8 mouse cellular contexts compared by ENCODE assay signal in genomic region chr12:111165146-111165812, GRCm38 (mm10). TPM values are rescaled to one million over a fixed set of nuclear protein-coding genes. Genes with fewer than 3 reads are reported as not detected.
DNase-seq lines count a peak whose midpoint lies in the region; ATAC-seq and TF ChIP-seq lines count a peak whose summit lies in the region.

No protein-coding gene starts in this region.

- peak; percentile 75 for TF ChIP-seq CTCF in bone marrow, adult 2 months (IDR thresholded peaks at IDR 0.05; ENCODE audit: control insufficient read depth, insufficient read depth, low read length)

- no peaks in the 10 kb centered on the region for H3K9me3 ChIP-seq in hindbrain, embryonic 11.5 days (ENCODE audit: control insufficient read depth, low read length)
- H3K9me3 ChIP-seq in limb, embryonic 12.5 days, result no peaks in the 10 kb centered on the region
- no peaks in the 10 kb centered on the region for H3K9me3 ChIP-seq in midbrain, embryonic 11.5 days (ENCODE audit: control insufficient read depth, low read length)

- H3K4me1 ChIP-seq in bone marrow, adult 2 months (ENCODE audit: control insufficient read depth, insufficient read depth, low read length), result peaks cover 11% of the 10 kb centered on the region
- H3K4me1 ChIP-seq in hindbrain, embryonic 11.5 days (replicated peaks; ENCODE audit: control insufficient read depth, insufficient read depth, low read length), result peaks cover 17% of the 10 kb centered on the region
- H3K4me1 ChIP-seq in limb, embryonic 12.5 days (replicated peaks), result peaks cover 25% of the 10 kb centered on the region
- peaks cover 35% of the 10 kb centered on the region for H3K4me1 ChIP-seq in midbrain, embryonic 11.5 days (ENCODE audit: control insufficient read depth, insufficient read depth, low read length)

- H3K4me2 ChIP-seq in hindbrain, embryonic 11.5 days (replicated peaks; ENCODE audit: low read depth, low read length), result no peak overlapping the region; the same call in 1 of the 2 replicates
- H3K4me2 ChIP-seq in limb, embryonic 12.5 days, result peak overlapping the region; percentile 90
- H3K4me2 ChIP-seq in midbrain, embryonic 11.5 days, result 0 out of 2 replicates have a peak overlapping the region, but pooled peaks have one; percentile 39

- peak overlapping the region; percentile 97 for H3K27ac ChIP-seq in bone marrow, adult 2 months (ENCODE audit: control insufficient read depth, insufficient read depth, low read depth, low read length, poor library complexity)
- peak overlapping the region; percentile 86 for H3K27ac ChIP-seq in hindbrain, embryonic 11.5 days (ENCODE audit: low read depth, low read length)
- H3K27ac ChIP-seq in limb, embryonic 12.5 days, result peak overlapping the region; percentile 78
- peak overlapping the region; percentile 76 for H3K27ac ChIP-seq in midbrain, embryonic 11.5 days (ENCODE audit: low read depth, low read length)

- peak overlapping the region; percentile 67 for H3K4me3 ChIP-seq in bone marrow, adult 2 months (replicated peaks; ENCODE audit: control insufficient read depth, low read depth, low read length)
- peak overlapping the region; percentile 78; the same call in 1 of the 2 replicates for H3K4me3 ChIP-seq in hindbrain, embryonic 11.5 days (ENCODE audit: low read depth, low read length)
- H3K4me3 ChIP-seq in limb, embryonic 12.5 days (replicated peaks), result peak overlapping the region; percentile 85
- peak overlapping the region; percentile 83; the same call in 1 of the 2 replicates for H3K4me3 ChIP-seq in midbrain, embryonic 11.5 days (ENCODE audit: low read depth, low read length)

- H3K27me3 ChIP-seq in hindbrain, embryonic 11.5 days (ENCODE audit: control insufficient read depth, insufficient read depth, low read length), result no peaks in the 10 kb centered on the region
- no peaks in the 10 kb centered on the region for H3K27me3 ChIP-seq in limb, embryonic 12.5 days
- no peaks in the 10 kb centered on the region for H3K27me3 ChIP-seq in midbrain, embryonic 11.5 days (ENCODE audit: control insufficient read depth, insufficient read depth, low read length)

- 46% methylated on average over 10 of the region's 10 CpGs for WGBS in bone marrow, adult 2 months
- WGBS in hindbrain, embryonic 11.5 days, result 68% methylated on average over 10 of the region's 10 CpGs
- WGBS in limb, embryonic 12.5 days, result 68% methylated on average over 10 of the region's 10 CpGs
- WGBS in midbrain, embryonic 11.5 days, result 69% methylated on average over 10 of the region's 10 CpGs

- peak overlapping the region; percentile 17; the same call in 1 of the 2 replicates for H3K9ac ChIP-seq in hindbrain, embryonic 11.5 days (ENCODE audit: low read depth, low read length)
- H3K9ac ChIP-seq in limb, embryonic 12.5 days (replicated peaks), result peak overlapping the region; percentile 89; the same call in 1 of the 2 replicates
- H3K9ac ChIP-seq in midbrain, embryonic 11.5 days (ENCODE audit: low read length), result peak overlapping the region; percentile 89; the same call in 1 of the 2 replicates

- no peaks in the 10 kb centered on the region for H3K36me3 ChIP-seq in hindbrain, embryonic 11.5 days (ENCODE audit: control insufficient read depth, insufficient read depth, low read length)
- H3K36me3 ChIP-seq in limb, embryonic 12.5 days, result peaks cover 3% of the 10 kb centered on the region; the same call in 1 of the 2 replicates
- H3K36me3 ChIP-seq in midbrain, embryonic 11.5 days (ENCODE audit: control insufficient read depth, insufficient read depth, low read length), result no peaks in the 10 kb centered on the region

- no peak for TF ChIP-seq POLR2A in bone marrow, adult 2 months (IDR thresholded peaks at IDR 0.05; ENCODE audit: borderline replicate concordance, control insufficient read depth, low read depth, low read length)

- DNase-seq in adrenal gland, adult 2 months, result peak; percentile 56
- no peak for DNase-seq in adrenal gland, postnatal 10 days
- DNase-seq in hindbrain, embryonic 11.5 days (ENCODE audit: low spot score), result peak; percentile 60
- DNase-seq in midbrain, embryonic 11.5 days (ENCODE audit: low spot score, missing footprints), result peak; percentile 93
- peak; percentile 56 to 78 for DNase-seq in spleen, postnatal 4 days (ENCODE audit: low spot score in 2 of 2)

- ATAC-seq in erythroblast, adult 5-6 weeks (replicated peaks; ENCODE audit: low FRiP score, poor library complexity, severe bottlenecking), result 0 out of 2 replicates have a peak, but pooled peaks have one; percentile 18
- ATAC-seq in hindbrain, embryonic 11.5 days (ENCODE audit: low FRiP score), result peak; percentile 10
- peak; percentile 46 for ATAC-seq in limb, embryonic 12.5 days (ENCODE audit: insufficient number of reproducible peaks, insufficient read depth, low FRiP score, low TSS enrichment, low read depth)
- ATAC-seq in midbrain, embryonic 11.5 days (ENCODE audit: low FRiP score), result peak; percentile 20

RNA-seq across cellular contexts. Expression of gene Traf3, which starts 0.9 kb away (rescaled TPM):
- total RNA-seq in adrenal gland, adult 2 months (2021), result 10 to 100 TPM; 25.7 to 35.6 TPM
- 22.7 and 23.3 TPM in 2 replicates for polyA plus RNA-seq in adrenal gland, adult 2 months (2012; rRNA removed)
- 10 to 100 TPM; 17.9 to 22.5 TPM for total RNA-seq in adrenal gland, postnatal 10 days (2021)
- polyA plus RNA-seq in bone marrow, adult 2 months (2011; ENCODE audit: insufficient read depth, insufficient read length, low replicate concordance, missing spikeins), result 2.4 and 9.2 TPM in 2 replicates
- total RNA-seq in erythroblast, adult 5-6 weeks (2015; ENCODE audit: low replicate concordance), result 3.1 and 3.3 TPM in 2 replicates
- total RNA-seq in erythroblast, adult 5-6 weeks (2017; ENCODE audit: low replicate concordance), result 2.6 and 4.3 TPM in 2 replicates
- polyA plus RNA-seq in hindbrain, embryonic 11.5 days (2014; fragmentation: Nextera tagmentation; extraction: Ambion mirVana), result 11.4 and 16.2 TPM in 2 replicates
- polyA plus RNA-seq in limb, embryonic 12.5 days (2016; fragmentation: Nextera tagmentation; extraction: Ambion mirVana), result 13.8 and 14.1 TPM in 2 replicates
- polyA plus RNA-seq in midbrain, embryonic 11.5 days (2014; fragmentation: Nextera tagmentation; extraction: Ambion mirVana), result 11.6 and 14.0 TPM in 2 replicates

RNA-seq across cellular contexts. Expression of gene 4930595D18Rik, which starts 19.0 kb away (rescaled TPM):
- total RNA-seq in adrenal gland, adult 2 months (2021), result not detected
- not detected in 2 replicates for polyA plus RNA-seq in adrenal gland, adult 2 months (2012; rRNA removed)
- total RNA-seq in adrenal gland, postnatal 10 days (2021), result not detected
- not detected in 2 replicates for polyA plus RNA-seq in bone marrow, adult 2 months (2011; ENCODE audit: insufficient read depth, insufficient read length, low replicate concordance, missing spikeins)
- not detected in 2 replicates for total RNA-seq in erythroblast, adult 5-6 weeks (2015; ENCODE audit: low replicate concordance)
- total RNA-seq in erythroblast, adult 5-6 weeks (2017; ENCODE audit: low replicate concordance), result not detected in 2 replicates
- polyA plus RNA-seq in hindbrain, embryonic 11.5 days (2014; fragmentation: Nextera tagmentation; extraction: Ambion mirVana), result not detected in 2 replicates
- not detected in 2 replicates for polyA plus RNA-seq in limb, embryonic 12.5 days (2016; fragmentation: Nextera tagmentation; extraction: Ambion mirVana)
- polyA plus RNA-seq in midbrain, embryonic 11.5 days (2014; fragmentation: Nextera tagmentation; extraction: Ambion mirVana), result not detected in 2 replicates

Comparison
In these comparisons a context has a peak if more than half of its experiments do, and no peak if none do; other contexts are left out.
1. H3K9ac ChIP-seq: peak in every context shown above with its lines; median percentile 89 in limb, embryonic 12.5 days; 89 in midbrain, embryonic 11.5 days; 17 in hindbrain, embryonic 11.5 days.